Mouse (Mus musculus) cerebellum, adult 2 months (tissue): ENCODE results near the gene Dst.

ENCODE experiments used
- CTCF ChIP-seq: fragments of 200-500 bp; IDR thresholded peaks from 2 replicates; pipeline ENCODE4 v1.5.1; 2011; ENCODE audit warnings: low read depth, mild to moderate bottlenecking, control low read depth, low read length, moderate library complexity, borderline replicate concordance; ENCODE audit not compliant: insufficient read depth
- POLR2A ChIP-seq: fragments of 200-500 bp; IDR thresholded peaks from 2 replicates; pipeline ENCODE4 v1.6.1; 2011; ENCODE audit warnings: low read length, control low read depth, borderline replicate concordance; ENCODE audit not compliant: insufficient read depth

GRCm38 (mm10) chr1:33946601-33947395 is 38.8 kb downstream of the Dst start:
- TF ChIP-seq CTCF (no peak), POLR2A (no peak)
